Mouse (Mus musculus): ENCODE results near the gene Gm49673.
"Not testable (repeated sequence)": the region's sequence is repeated elsewhere in the genome, so short reads cannot be mapped to it uniquely, and the experiment has no call there.

The Gm49673 gene

GRCm38 (mm10) chr17:8041197-8041596 is 106.4 kb downstream of the Gm49673 start:
- in situ Hi-C loops (cut with MboI, MseI), result not testable (repeated sequence)

- in situ Hi-C loops (cut with MboI, MseI), result loop anchor here (10.0 kb wide), 1 partner anchor 945 kb away; no protein-coding TSS in a partner anchor
Observed at GRCm38 (mm10) chr17:8039916-8040635, 107.5 kb downstream of the Gm49673 start.

GRCm38 (mm10) chr17:8036976-8037375 is 110.6 kb downstream of the Gm49673 start:
- in situ Hi-C loops (cut with MboI, MseI), result loop anchor here (10.0 kb wide), 1 partner anchor 942 kb away; no protein-coding TSS in a partner anchor

Measured in T-helper 2 cell (primary cell).